Mouse (Mus musculus): Measurements from ENCODE around the gene Golph3.

DNA sequence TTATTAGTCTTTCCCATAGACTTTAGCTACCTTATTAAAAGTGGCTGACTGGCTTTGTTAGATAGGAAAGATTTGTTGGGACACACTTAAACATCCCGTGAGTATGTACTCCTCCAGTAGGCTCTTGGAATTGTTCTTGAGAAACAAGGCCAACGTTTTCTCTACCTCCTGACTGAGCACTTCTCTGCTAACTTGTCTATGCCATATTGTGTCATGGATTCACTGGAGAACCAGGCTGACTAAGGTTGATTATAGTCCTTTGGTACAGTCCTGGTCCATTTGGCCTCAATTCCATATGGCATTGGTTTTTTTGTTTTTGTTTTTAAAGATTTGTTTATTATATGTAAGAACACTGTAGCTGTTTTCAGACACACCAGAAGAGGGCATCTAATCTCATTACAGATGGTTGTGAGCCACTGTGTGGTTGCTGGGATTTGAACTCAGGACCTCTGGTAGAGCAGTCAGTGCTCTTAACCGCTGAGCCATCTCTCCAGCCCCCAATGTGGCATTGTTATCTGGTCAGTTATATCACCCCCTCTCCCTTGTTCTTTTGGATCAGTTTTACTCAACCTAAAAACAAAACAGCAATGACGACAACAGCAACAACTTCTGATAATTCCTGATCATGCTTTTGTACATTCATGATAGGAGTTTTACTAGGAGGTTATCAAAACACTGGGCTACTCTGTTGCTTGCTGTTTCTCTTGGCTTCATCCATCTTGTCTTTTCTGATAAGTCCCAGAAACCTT lies 16.0 kb downstream of the Golph3 start:
- TF ChIP-seq CTCF (IDR thresholded peaks at IDR 0.05; ENCODE audit: borderline replicate concordance, insufficient read depth, low read depth, low read length): no peak
- TF ChIP-seq POLR2A (IDR thresholded peaks at IDR 0.05; ENCODE audit: borderline replicate concordance, insufficient read depth, low read length): no peak
